Mouse (Mus musculus) left cerebral cortex, postnatal 25 days (tissue): ENCODE measurements at regions not wholly inside any gene's neighbourhood (a gene's known extent, or its start where the extent isn't known, plus 50 kb on each side); places are given as distances from the start of the nearest gene placed in this dataset.

Experiments
- DNase-seq, 2 experiments: peaks; one replicate each; pipeline ENCODE4 v3.0.0; 2022; ENCODE audit warnings: low spot score in 2 of 2, mixed read lengths in 1 of 2
- intact Hi-C: fragments of 180-260 bp; cut with DNase I; formaldehyde crosslinking; loops from one replicate; pipeline ENCODE4 v1.15.1; 2025

DNA sequence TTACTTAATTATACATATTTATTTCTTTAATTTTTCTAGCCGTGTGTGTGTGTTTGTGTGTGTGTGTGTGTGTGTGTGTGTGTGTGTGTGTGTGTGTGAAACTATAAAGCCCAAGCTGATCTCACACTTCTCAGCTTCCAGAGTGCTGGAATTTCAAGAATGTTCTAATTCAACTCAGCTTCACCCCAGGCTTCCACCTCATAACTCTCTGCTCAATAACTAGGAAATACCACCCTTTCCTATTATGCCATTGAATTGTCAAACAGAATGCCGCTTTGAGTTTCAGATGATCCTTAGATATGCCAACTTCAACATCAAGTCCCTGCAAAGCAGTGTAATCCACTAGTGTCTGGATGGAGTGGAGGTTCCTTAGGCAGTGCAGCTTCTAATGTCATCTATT, 760.6 kb upstream of the Cited2 start:
- no peak for DNase-seq

DNA sequence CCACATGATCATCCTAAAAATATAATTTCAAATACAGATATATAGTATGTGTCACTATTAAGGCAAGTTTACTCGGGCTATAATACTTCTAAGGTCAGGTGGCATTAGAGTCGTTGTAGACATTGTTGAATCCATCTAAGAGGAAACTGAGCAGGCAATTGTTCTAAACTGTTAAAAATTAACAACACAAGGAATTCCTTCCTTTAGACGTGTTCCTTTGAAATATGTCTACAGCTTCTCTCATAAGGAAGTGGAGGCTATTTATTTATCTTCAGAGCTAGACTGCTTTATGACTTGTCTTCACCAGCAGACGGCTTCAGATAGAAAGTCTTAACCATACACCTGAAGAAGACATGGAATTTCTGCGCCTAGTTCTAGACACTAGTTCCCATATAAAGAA, 744.2 kb upstream of the Cited2 start:
- intact Hi-C loops = no loop called here
- DNase-seq = no peak

More for the DNA sequence above, 760.6 kb upstream of the Cited2 start:
- intact Hi-C loops = no loop called here

DNA sequence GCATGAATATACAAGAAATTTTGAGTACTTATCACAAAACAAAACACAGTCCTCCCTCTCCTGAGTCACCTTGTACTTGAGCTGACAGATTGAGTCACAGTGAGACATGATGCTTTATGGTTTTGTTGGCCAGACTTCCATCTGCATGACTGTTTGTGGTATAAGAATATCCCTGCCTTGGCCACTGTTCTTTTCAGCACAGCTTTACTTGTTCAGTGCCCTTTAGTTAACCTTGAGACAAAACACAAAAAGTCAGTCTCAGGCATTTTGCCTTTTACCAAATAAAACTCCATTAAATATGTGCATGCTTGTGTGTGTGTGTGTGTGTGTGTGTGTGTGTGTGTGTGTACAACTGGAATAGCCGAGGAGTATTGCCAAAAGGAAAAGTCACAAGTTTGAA, 732.8 kb upstream of the Cited2 start:
- DNase-seq = peak in 1 of 2 experiments; percentile 21

DNA sequence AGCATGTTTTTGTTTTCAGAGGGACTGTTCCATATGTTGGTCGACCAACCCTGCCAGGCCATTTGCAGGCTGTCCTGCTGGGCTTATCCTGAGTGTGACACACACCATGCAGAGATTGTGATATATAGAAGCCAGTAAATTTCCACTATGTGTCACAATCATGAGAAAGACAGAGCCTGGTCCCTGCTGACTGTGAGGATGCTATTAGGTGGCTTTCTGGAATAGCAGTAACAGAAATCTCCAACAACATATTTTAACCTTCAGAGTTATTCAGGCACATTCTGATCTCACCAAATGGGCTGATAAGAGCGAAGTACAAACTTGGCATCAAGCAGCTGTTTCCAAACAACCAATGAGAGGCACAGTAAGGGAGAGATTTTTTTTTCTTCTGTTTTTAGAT, 729.2 kb upstream of the Cited2 start:
- intact Hi-C loops = no loop called here
- no peak for DNase-seq

More for the DNA sequence above, 732.8 kb upstream of the Cited2 start:
- intact Hi-C loops = no loop called here

DNA sequence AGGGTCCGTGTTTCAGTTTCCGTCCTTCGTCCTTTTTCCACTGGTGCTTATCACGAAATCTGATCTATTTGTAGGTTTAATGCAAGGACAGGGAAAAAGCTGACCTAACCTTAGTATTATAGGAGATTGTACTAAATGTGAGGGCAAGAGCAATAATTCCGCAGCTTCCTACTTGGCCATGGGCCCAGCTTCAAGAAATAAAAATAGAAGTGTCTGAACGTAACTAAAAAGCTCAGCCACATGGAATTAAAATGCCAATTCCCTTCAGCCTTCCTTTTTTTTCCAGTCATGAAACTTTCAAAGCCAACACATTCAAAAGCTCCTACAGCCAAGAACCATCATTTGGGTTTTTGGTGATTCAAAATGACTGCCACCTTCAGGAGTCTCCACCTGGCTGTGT, 728.5 kb upstream of the Cited2 start:
- peak in 1 of 2 experiments; percentile 9 for DNase-seq
- intact Hi-C loops = no loop called here

DNA sequence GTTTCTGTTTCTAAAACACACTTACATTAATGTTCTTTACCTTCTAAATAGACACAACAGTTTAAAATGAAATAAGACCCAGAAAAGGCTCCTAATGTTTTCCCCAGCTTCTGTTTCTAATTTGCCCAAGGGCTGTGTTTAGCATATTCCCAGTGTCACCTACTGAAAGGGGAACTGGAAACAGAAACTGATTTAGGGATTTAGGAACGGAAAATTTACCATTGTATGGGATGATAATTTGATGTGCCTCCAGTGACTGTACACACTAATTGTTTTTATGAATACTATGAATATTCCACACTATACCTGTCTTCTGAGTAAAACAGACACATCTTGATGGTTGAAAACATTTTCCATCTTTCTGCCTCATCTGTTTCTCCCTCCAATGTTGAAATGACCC, 728.0 kb upstream of the Cited2 start:
- DNase-seq = no peak
- intact Hi-C loops = no loop called here

DNA sequence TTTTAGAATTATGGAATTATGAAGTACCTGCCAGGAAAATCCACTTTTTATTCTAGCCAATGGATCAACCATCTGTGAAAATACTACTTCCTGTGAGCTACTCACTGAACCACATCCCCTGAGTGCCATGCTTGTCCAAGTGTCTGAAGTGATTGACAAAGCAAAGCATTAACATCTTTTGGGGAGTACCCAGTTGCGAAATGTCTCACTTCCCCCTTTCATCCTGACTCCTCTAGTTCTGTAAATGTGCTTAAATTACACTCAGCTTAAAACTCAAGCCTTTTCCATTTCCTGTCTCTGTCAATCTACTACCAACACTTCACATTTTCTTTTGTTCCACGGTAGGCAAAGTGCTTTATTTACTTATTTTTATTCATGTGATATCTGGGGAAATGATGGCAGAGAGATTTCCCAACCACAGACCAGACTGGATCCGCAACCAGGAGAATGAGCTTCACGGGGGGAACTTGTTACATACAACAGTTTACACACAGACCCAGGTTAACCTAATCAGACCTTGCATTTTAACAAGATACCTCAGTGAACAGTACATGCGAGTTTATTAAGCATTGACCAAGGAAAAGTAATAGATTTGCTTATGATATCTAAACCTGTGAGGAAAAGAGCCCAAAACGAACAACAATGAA, 726.1 kb upstream of the Cited2 start:
- intact Hi-C loops = no loop called here
- DNase-seq = peak in 1 of 2 experiments; percentile 15

DNA sequence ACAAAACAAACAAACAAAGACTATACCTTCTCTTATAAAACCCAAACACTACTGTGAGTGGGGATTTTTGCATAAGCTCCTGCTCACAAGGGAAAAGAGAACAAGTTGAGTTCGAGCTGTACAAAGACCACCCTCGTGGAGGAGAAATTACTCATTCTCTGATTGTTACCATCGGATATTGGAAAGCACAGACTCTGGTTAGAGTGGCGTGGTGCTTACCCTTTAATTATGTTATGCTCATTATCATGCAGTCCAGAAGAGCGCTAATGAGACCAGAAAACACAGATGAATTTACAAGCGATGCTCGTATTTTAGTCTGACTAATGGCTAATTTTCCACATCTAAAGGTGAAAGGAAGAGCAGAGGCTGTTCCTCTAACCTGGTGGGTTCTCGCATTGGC, 721.7 kb upstream of the Cited2 start:
- intact Hi-C loops = no loop called here
- DNase-seq = no peak

DNA sequence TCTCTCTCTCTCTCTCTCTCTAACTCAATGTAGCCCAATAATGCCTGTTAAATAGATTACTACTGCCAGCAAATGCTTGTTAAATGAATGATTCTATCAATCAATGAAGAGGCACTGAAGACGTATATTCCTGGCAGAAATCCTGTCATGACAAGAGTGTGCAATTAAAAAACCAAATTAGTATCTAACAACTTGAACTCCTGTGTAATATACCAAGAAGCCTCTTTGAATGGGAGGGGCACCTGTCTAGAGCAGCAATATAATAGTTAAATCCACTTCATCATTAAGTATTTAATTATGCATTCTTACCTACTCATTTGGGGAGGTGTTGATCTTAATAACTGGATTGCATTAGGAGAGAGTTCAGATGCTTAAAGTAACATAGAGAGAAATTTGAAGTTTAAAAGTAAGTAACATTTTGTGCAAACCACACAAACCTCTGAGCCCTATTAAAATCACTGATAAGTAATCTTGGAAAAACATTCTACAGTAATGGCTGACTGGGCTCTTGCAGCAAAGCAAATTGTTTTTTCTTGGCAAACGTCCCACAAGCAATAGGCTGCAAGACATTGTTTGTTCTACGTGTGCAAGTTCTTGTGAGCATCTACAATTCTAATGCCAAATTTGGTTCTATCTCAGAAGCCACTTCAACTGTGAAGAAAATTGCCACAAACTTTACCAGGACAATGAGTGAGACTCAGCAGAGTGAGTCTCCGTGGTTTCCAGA, 719.7 kb upstream of the Cited2 start:
- intact Hi-C loops = no loop called here
- no peak for DNase-seq

DNA sequence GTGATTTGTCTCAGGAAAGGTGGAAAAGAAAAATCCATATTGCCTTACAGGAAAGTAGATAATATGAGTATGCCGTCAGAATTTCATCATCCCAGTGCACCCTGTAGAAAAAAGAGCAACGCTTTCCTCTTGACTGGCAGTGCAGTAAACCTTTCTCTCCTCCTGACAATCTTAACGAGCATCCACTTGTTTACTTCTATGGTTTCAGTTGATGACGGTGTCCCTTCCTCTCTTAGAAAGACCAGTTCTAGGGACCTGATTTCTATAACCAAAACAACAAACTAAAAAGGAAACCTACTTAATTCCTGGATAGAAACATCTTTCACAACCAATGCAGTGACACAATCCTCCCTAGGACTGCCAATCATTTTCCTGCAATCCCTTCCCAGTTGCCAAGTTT, 714.3 kb upstream of the Cited2 start:
- intact Hi-C loops = no loop called here
- DNase-seq = no peak

DNA sequence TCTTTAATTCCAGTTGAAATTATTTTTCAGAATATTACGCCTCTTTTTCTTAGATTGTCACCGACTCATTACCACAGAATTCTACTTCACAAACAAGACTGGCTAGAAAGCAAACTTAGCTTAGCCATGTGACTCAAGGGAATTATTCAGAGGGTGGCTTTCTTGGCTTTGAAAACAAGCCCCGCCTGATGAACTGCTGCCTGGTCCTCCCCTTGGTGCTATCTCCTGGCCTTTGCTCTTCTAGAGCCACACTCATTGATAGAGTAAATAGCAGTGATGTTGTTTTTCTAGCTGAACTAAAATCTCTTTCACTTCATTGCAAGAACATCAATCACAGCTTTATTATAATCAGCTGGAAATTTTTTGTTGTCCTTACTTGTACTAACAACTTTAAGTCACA, 713.0 kb upstream of the Cited2 start:
- intact Hi-C loops = loop anchor here (5.0 kb wide), 1 partner anchor 712 kb away; the partner anchor contains the start of gene Cited2
- no peak for DNase-seq

DNA sequence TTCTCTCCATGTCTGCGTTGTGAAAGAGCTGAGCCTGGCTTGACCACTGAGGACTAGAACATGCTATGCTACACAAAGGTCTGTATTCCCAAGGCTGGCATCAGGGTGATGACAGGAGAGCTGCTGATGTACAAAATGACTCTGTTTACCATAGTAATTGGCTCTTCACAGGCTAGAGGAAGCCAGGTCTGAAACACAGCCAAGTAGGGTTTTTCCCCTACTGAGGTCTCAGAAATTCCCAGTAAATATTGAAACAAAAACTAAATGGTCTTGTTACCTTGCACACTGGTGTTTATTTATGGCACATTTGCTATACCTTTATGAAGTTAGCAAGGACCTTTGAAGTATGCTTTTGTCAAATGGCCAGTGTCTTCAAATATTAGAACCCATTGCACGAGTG, 711.1 kb upstream of the Cited2 start:
- DNase-seq = no peak
- intact Hi-C loops = loop anchor here (5.0 kb wide), 1 partner anchor 710 kb away; the partner anchor contains the start of gene Cited2

DNA sequence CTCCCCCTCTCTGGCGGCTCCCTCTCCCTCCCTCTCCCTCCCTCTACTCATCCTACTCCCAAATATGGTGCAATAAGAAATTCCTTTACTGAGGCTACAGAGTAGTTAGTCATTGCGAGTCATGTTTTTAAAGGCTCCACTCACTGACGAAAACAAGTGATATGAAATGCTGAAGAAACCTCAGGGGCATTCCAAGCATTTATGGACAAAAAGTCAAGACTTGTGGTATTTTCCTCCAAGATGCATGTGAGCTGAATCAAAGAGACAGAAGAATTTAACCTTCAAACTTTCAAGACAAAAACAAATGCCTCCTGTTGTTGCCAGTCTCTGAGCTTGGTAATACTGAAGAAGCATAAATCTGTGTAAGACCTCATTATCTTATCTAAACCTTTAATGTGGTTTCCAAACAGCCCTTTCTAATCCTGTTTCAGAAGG, 710.5 kb upstream of the Cited2 start:
- DNase-seq = no peak
- intact Hi-C loops = loop anchor here (5.0 kb wide), 1 partner anchor 710 kb away; the partner anchor contains the start of gene Cited2

DNA sequence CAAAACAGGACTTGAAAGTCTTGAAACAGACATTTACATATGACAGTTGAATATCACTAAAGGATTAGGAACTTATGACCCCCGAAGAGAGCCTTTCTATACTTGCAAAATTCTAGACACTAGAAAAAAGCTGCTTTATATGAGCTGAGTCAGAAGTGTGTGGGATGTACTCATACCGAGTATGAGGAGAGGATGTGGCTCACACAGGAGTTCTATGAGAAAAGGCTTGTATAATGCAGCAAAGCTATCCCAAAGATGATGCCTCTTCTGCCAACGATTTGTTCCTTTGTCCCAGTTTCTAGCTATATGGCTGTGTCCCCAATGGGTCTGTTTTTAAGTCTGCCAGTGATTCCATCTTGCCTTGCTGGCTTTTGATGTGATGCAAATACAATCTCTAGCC, 708.2 kb upstream of the Cited2 start:
- intact Hi-C loops = loop anchor here (5.0 kb wide), 1 partner anchor 707 kb away; the partner anchor contains the start of gene Cited2

DNA sequence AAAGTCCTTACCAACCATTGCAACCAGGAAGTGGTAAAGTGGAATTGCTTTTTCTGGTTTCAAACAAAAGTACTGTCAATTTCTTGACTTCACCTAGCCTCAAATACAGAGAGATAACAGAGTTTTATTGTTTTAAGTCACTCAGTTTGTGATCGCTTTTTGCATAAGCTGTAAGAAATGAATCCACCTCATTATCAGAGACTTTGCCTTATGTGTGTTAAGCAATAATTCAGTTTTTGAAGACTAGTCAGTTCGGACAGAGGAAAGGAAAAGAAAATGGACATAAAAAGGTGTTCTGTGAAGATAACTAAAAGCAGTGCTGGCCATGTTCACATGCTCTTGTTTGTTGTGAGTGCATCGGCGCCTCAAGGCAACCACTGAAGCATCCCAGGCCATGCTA, 706.2 kb upstream of the Cited2 start:
- intact Hi-C loops = no loop called here
- no peak for DNase-seq

More for the DNA sequence above, 708.2 kb upstream of the Cited2 start:
- DNase-seq = peak in 1 of 2 experiments; percentile 84

DNA sequence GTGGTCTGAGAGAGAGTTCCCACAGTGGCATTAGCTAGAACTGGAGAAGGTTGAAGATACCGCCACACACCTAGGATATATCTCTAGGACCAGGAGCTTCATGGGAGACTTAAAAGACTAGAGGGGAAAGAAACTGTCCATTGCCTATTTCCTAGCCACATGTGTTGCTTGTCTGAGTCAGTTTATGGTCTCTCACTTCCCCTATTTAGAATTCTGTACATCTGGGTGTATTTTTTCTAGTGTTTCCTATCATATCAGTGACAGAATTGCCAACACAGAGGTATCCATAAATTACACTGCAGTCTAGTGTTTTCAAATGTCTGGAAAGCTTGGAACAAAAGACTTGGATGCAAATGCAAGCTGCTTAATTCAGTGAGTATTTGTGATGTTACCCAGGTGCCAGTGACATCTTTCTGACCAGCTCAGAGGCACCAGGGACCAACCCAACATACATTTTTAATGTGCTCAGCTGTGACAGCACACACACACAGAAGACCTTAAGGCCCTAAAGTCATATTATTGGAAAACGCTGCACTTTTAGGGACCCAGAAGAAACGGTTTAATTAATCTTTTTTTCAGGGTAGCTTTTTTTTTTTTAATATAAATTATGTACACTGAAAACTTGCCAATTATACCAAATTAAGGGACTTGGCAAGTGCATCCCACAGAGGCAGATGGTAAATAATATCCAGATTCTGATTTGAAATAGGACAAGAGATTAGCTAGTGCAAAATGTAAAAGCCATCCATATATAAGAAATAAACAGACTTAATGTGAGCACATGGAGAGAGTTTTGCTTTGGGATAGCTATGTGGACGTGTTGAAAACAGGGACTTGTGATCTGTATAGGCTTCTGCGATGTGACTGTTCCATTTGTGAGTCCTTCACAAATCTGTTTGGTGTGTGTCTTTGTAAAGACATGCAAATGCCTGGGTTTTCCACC, 700.5 kb upstream of the Cited2 start:
- no peak for DNase-seq
- intact Hi-C loops = no loop called here

DNA sequence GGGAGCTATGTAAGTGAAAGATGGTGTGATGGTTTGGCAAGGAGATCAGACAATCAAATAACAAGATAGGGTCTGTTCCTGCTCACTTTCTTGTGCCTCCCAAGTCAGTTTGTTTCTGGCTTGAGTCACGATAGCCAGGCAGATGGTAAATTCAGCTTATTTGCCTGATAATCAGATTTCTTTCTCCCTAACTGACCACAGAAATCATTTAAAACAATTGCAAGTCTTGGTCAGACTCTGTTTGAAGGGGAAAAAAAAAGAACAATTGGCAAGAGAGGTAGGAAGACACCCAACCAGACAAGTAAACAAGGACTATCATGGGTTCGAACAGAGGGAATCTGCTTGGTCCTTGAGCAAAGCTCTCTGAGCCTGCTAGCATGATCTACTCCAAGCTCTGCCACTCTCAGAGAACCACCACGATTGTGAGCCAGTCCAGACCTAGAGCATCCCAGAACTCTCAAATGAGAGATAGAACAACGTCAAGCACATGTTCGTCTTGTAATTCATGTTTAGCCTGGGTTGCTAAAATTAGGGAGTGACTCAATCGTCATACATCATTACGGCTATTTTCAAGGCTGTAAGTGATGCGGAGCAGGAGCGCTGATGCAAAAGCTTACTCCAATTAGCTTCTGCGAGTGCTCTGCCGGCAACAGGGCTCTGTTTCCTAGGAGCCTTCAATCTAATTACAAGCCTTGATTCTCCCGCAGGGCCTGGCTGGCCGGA, 699.3 kb upstream of the Cited2 start:
- intact Hi-C loops = no loop called here
- peak; percentile 12 to 73 for DNase-seq

DNA sequence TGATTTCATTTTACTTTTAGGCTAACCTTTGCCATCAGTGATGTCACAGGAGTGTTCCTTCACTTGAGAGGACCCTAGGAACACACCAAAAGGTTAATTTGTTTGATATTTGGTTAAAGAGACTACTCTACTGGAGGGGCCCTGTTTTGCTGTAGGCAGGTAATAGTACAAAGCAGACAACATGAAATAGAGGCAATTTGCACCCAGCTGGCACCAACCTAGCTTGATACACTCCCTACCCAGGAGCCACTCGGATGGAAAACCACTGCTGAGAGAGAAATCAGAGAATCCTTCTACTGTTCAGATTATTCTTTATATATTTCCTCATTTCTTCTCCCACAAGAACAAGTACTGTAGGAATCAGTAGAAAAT, 698.7 kb upstream of the Cited2 start:
- no peak for DNase-seq
- intact Hi-C loops = no loop called here
